Mouse (Mus musculus): ENCODE data around the gene Rims4.

GRCm38 (mm10) chr2:163842043-163842442 lies 76.4 kb downstream of the Rims4 start:
- no peak for TF ChIP-seq CTCF (IDR thresholded peaks at IDR 0.05; ENCODE audit: low read depth, low read length)
- no peak for TF ChIP-seq TAL1 (conservative IDR thresholded peaks at IDR 0.05; ENCODE audit: low read depth, low read length)
- no peak for TF ChIP-seq POLR2AphosphoS5 (IDR thresholded peaks at IDR 0.05; ENCODE audit: insufficient replicate concordance, low read depth, low read length)

All from G1E (cell line).